Mouse (Mus musculus) hindbrain, embryonic 16.5 days (tissue): ENCODE data around the gene Olfr1257. TPM values are rescaled to one million over a fixed set of nuclear protein-coding genes. Genes with fewer than 3 reads are reported as not detected.
"Not testable (repeated sequence)": the region's sequence is repeated elsewhere in the genome, so short reads cannot be mapped to it uniquely, and the experiment has no call there.

Source experiments
- ATAC-seq: fragments of 200-750 bp; cut with Nextera tagmentation; 2 replicates; pipeline ENCODE4 v1.8.0; 2017; ENCODE audit warnings: moderate TSS enrichment, moderate library complexity
- H3K27ac ChIP-seq: fragments of 300-500 bp; sonication (generic); 2 replicates; pipeline ENCODE4 v1.5.1; 2014; ENCODE audit warnings: low read depth, mild to moderate bottlenecking, control low read depth, low read length, moderate library complexity
- H3K27me3 ChIP-seq: fragments of 300-500 bp; sonication (generic); replicated peaks from 2 replicates; pipeline ENCODE4 v1.6.1; 2014; ENCODE audit warnings: low read length; ENCODE audit not compliant: control insufficient read depth, insufficient read depth
- H3K36me3 ChIP-seq: fragments of 300-500 bp; sonication (generic); 2 replicates; pipeline ENCODE4 v1.6.1; 2014; ENCODE audit warnings: mild to moderate bottlenecking, low read length, moderate library complexity, mixed read lengths; ENCODE audit not compliant: control insufficient read depth, insufficient read depth
- H3K4me1 ChIP-seq: fragments of 300-500 bp; sonication (generic); 2 replicates; pipeline ENCODE4 v1.6.1; 2014; ENCODE audit warnings: low read depth, low read length; ENCODE audit not compliant: control insufficient read depth, insufficient read depth
- H3K4me2 ChIP-seq: fragments of 300-500 bp; sonication (generic); 2 replicates; pipeline ENCODE4 v1.6.1; 2014; ENCODE audit warnings: mild to moderate bottlenecking, low read length, control low read depth, moderate library complexity
- H3K4me3 ChIP-seq: fragments of 300-500 bp; sonication (generic); 2 replicates; pipeline ENCODE4 v1.5.1; 2014; ENCODE audit warnings: mild to moderate bottlenecking, low read length, control low read depth, moderate library complexity
- H3K9ac ChIP-seq: fragments of 300-500 bp; sonication (generic); 2 replicates; pipeline ENCODE4 v1.6.1; 2014; ENCODE audit warnings: low read depth, mild to moderate bottlenecking, control low read depth, low read length, moderate library complexity
- H3K9me3 ChIP-seq: fragments of 300-500 bp; sonication (generic); 2 replicates; pipeline ENCODE4 v1.6.1; 2014; ENCODE audit warnings: mild to moderate bottlenecking, low read length, moderate library complexity; ENCODE audit not compliant: control insufficient read depth
- WGBS: fragments of 180-500 bp; shearing (Covaris S2); extraction: QIAGEN DNeasy Blood & Tissue Kit; methylation state at CpG from one replicate; pipeline ENCODE4 v1.1.7; 2014; 5-methylcytosine and 5-hydroxymethylcytosine counted together
- polyA plus RNA-seq: library from polyadenylated mRNA; unstranded; fragments of >200 nt; fragmentation: Nextera tagmentation; extraction: Ambion mirVana; gene quantifications from 2 replicates; pipeline ENCODE4 v1.2.1, GENCODE M21; 2015

Gene Olfr1257
- polyA plus RNA-seq, result not detected in 2 replicates

DNA sequence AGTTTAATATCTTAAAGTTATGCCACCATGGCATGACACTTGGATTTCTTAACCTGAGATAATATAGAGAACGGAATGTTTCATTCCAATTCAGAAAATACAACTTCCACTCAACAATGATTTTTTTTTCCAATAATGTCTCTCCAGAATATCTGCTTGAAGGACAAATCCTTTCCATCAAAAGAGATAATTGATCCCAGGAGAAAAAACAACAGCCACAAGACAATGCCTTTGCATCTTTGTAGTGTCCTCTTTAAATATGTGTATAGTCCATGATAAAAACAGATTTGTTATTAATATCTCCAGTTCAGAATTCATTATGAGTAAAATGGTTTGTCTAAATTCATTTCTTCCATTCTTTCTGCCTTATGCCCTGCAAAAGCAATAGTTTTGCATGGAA lies at the start of gene Olfr1257:
TSS of gene Olfr1257 (plus strand) at position 301 of the 400 bp plus-strand sequence.
- no peaks in the 10 kb centered on the region for H3K4me1 ChIP-seq
- H3K4me3 ChIP-seq, result no peak within 1 kb of the TSS
- no peaks in the 10 kb centered on the region for H3K36me3 ChIP-seq
- 93% methylated on average over 1 of the region's 1 CpGs for WGBS
- no peak within 1 kb of the TSS for H3K27ac ChIP-seq
- no peaks in the 10 kb centered on the region for H3K9me3 ChIP-seq
- ATAC-seq, result no peak
- H3K9ac ChIP-seq, result no peak within 1 kb of the TSS
- no peak within 1 kb of the TSS for H3K4me2 ChIP-seq
- no peaks in the 10 kb centered on the region for H3K27me3 ChIP-seq

DNA sequence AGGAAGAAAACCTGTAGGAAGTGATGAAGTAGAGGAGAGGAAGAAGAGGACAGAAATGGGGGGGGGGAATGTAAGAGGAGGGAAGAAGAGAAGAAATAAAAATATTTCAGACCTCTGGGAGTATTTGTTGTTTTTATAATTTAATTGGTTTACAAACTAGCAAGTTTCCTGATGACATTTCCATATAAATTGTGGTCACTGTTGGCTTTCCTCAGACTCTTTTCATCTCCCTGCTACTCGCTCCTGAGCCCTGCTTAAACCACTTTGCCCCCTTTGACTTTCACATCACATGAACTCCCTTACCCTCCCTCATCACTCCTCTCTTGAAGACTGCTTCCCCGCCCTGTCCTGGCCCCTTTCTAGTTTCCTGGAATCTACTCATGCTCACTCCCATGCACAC lies 36.8 kb upstream of the Olfr1257 start, which contains the start of gene Olfr1256:
TSS of gene Olfr1256 (minus strand) at position 101 of the 400 bp plus-strand sequence.
- WGBS, result 57% methylated on average over 2 of the region's 2 CpGs

DNA sequence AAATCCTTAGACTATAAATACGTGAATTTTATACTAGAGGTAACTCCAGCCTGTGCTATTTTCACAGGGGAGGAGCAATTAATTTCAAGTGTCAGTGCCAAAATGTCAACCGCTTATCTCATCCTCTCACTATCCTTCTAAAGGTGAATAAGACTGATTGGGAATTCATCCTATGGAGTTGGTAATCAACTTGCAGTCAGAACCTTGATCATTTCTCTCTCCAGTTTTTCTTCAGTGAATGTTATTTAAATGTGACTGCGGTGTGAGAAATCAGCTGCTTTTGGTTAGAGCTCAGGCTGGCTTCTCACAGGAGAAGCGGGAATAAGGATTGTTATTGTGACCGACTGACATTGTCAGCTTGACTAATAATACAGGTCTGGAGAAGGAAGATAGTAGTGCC lies 30.1 kb upstream of the Olfr1257 start, which contains the start of gene Olfr48:
TSS of gene Olfr48 (minus strand) at position 101 of the 400 bp plus-strand sequence.
- WGBS, result 84% methylated on average over 5 of the region's 5 CpGs
- H3K27ac ChIP-seq, result no peak within 1 kb of the TSS
- no peak within 1 kb of the TSS for H3K4me3 ChIP-seq
- H3K9ac ChIP-seq, result no peak within 1 kb of the TSS
- H3K4me2 ChIP-seq, result no peak within 1 kb of the TSS
- H3K36me3 ChIP-seq, result no peaks in the 10 kb centered on the region
- H3K4me1 ChIP-seq, result no peaks in the 10 kb centered on the region
- H3K27me3 ChIP-seq, result no peaks in the 10 kb centered on the region
- H3K9me3 ChIP-seq, result no peaks in the 10 kb centered on the region
- no peak for ATAC-seq

More for the DNA sequence above, 36.8 kb upstream of the Olfr1257 start, which contains the start of gene Olfr1256:
- Histone ChIP-seq H3K36me3 (no peaks in the 10 kb centered on the region), H3K4me3 (no peak within 1 kb of the TSS), H3K4me1 (no peaks in the 10 kb centered on the region), H3K27me3 (no peaks in the 10 kb centered on the region), H3K9me3 (no peaks in the 10 kb centered on the region), H3K9ac (no peak within 1 kb of the TSS), H3K4me2 (no peak within 1 kb of the TSS), H3K27ac (no peak within 1 kb of the TSS)
- ATAC-seq, result no peak

DNA sequence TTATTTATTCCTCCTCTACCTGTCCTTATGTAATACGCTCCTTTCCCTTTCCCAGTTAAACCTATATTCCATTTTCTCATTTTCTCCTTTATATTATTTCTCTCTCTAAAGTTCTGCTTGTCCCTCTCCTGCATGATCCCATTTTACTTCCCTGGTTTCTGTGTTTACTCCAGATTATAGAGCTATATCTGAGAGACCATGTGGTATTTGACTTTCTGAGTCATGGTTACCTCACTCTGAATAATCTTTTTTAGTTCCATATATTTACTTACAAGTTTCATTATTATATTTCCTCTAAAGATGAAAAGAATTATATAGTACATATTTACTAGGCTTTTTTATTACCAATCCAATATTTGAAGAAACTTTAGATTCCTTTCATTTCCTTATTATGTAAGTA lies 29.0 kb upstream of the Olfr1257 start:
- Histone ChIP-seq H3K4me2 (no peak overlapping the region), H3K4me1 (no peaks in the 10 kb centered on the region), H3K27me3 (no peaks in the 10 kb centered on the region), H3K4me3 (no peak overlapping the region), H3K9me3 (no peaks in the 10 kb centered on the region), H3K27ac (no peak overlapping the region), H3K9ac (no peak overlapping the region), H3K36me3 (no peaks in the 10 kb centered on the region)
- ATAC-seq, result no peak
- 100% methylated on average over 1 of the region's 1 CpGs for WGBS

DNA sequence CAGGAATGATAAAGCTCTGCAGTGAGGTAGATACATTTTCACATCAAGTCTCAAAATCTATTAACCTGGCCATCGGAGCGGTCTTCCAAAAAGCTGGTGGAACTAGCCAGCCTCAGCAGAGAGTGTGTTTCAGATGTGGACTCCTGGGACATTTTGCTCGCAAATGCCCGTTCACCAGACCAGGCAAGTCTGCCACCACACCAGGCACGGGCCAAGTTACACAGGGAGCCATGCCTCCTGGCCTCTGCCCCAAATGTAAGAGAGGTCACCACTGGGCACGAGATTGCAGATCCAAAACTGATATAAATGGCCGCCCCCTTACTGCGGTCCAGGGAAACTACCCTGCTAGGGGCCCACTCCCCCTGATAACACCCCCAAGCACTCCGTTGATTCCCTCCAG lies 34.4 kb downstream of the Olfr1257 start:
- not testable (repeated sequence) for H3K4me1 ChIP-seq, H3K27me3 ChIP-seq, H3K27ac ChIP-seq, ATAC-seq, H3K36me3 ChIP-seq, H3K4me3 ChIP-seq, H3K9ac ChIP-seq, H3K4me2 ChIP-seq, H3K9me3 ChIP-seq
- 91% methylated on average over 9 of the region's 9 CpGs for WGBS

DNA sequence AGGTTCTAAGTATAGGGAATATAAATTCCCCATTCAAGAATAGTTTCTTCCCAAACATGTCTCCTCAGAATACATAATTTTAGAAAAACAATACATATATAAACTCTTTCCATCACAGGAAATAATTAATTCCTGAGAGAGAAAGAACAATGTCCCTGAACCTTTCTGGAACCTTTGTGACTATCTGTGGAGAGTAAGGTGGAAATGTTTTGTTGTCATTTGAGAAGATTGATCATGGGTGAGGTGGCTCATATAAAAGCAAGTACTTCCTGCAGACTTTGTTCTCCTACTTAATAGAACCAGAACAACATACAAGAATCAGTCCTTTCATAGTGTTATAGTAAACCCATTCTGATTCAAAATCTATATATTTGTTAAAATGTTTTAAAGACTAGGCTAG lies 48.8 kb downstream of the Olfr1257 start, which contains the start of gene Olfr1258:
TSS of gene Olfr1258 (plus strand) at position 301 of the 400 bp plus-strand sequence.
- H3K27ac ChIP-seq, result no peak within 1 kb of the TSS
- no peak within 1 kb of the TSS for H3K4me3 ChIP-seq
- H3K9ac ChIP-seq, result no peak within 1 kb of the TSS

More for the DNA sequence above, 48.8 kb downstream of the Olfr1257 start, which contains the start of gene Olfr1258:
- no peaks in the 10 kb centered on the region for H3K9me3 ChIP-seq
- no peaks in the 10 kb centered on the region for H3K36me3 ChIP-seq
- no peaks in the 10 kb centered on the region for H3K27me3 ChIP-seq
- ATAC-seq, result no peak
- no peaks in the 10 kb centered on the region for H3K4me1 ChIP-seq
- no peak within 1 kb of the TSS for H3K4me2 ChIP-seq

Other genes starting within 250 kb of the Olfr1257 start
- gene Olfr1249, start 243.5 kb upstream of the Olfr1257 start, polyA plus RNA-seq, result not detected in 2 replicates
- gene Olfr1250, start 217.0 kb upstream of the Olfr1257 start, polyA plus RNA-seq, result not detected in 2 replicates
- gene Olfr1251, start 206.5 kb upstream of the Olfr1257 start, polyA plus RNA-seq, result not detected in 2 replicates
- gene Olfr1252, start 153.4 kb upstream of the Olfr1257 start, polyA plus RNA-seq, result not detected in 2 replicates
- gene Olfr1253, start 121.3 kb upstream of the Olfr1257 start, polyA plus RNA-seq, result not detected in 2 replicates
- not detected in 2 replicates for gene Olfr1254, start 84.8 kb upstream of the Olfr1257 start, polyA plus RNA-seq
- gene Olfr1255, start 66.4 kb upstream of the Olfr1257 start, polyA plus RNA-seq, result not detected in 2 replicates
- not detected in 2 replicates for gene Olfr1256, start 36.9 kb upstream of the Olfr1257 start, polyA plus RNA-seq
- 0.13 and 0.29 TPM in 2 replicates for gene Olfr48, start 30.2 kb upstream of the Olfr1257 start, polyA plus RNA-seq
- not detected in 2 replicates for gene Olfr1258, start 48.9 kb downstream of the Olfr1257 start, polyA plus RNA-seq
- not detected in 2 replicates for gene Olfr1259, start 70.2 kb downstream of the Olfr1257 start, polyA plus RNA-seq
- gene Olfr1260, start 95.9 kb downstream of the Olfr1257 start, polyA plus RNA-seq, result not detected in 2 replicates
- not detected in 2 replicates for gene Olfr1261, start 112.8 kb downstream of the Olfr1257 start, polyA plus RNA-seq
- not detected in 2 replicates for gene Olfr1262, start 121.7 kb downstream of the Olfr1257 start, polyA plus RNA-seq
- not detected in 2 replicates for gene Olfr1263, start 133.7 kb downstream of the Olfr1257 start, polyA plus RNA-seq
- not detected in 2 replicates for gene Olfr1264, start 147.1 kb downstream of the Olfr1257 start, polyA plus RNA-seq
- not detected in 2 replicates for gene Olfr1265, start 156.9 kb downstream of the Olfr1257 start, polyA plus RNA-seq
- gene Olfr140, start 185.2 kb downstream of the Olfr1257 start, polyA plus RNA-seq, result not detected in 2 replicates
- gene Olfr1269, start 243.0 kb downstream of the Olfr1257 start, polyA plus RNA-seq, result not detected in 2 replicates